Mouse (Mus musculus) liver, postnatal 0 days (tissue): ENCODE data around the gene Ago3. TPM values are rescaled to one million over a fixed set of nuclear protein-coding genes. Genes with fewer than 3 reads are reported as not detected.
A peak's percentile ranks its signal among the peaks of the same experiment; 100 is the strongest.

Source experiments
- ATAC-seq: fragments of 200-750 bp; cut with Nextera tagmentation; 2 replicates; pipeline ENCODE4 v1.8.0; 2017; ENCODE audit warnings: mild to moderate bottlenecking, moderate library complexity
- DNase-seq: peaks from one replicate; pipeline ENCODE4 v3.0.0-alpha.2; 2016
- H3K27ac ChIP-seq: fragments of 300-500 bp; sonication (generic); 2 replicates; pipeline ENCODE4 v1.5.1; 2014; ENCODE audit warnings: antibody characterized with exemption, moderate library complexity, mild to moderate bottlenecking, low read depth
- H3K27me3 ChIP-seq: fragments of 300-500 bp; sonication (generic); 2 replicates; pipeline ENCODE4 v1.6.1; 2014; ENCODE audit warnings: low read length, control low read depth, mixed read lengths; ENCODE audit not compliant: insufficient read depth
- H3K36me3 ChIP-seq: fragments of 300-500 bp; sonication (generic); replicated peaks from 2 replicates; pipeline ENCODE4 v1.6.1; 2014; ENCODE audit warnings: mild to moderate bottlenecking, control low read depth, low read length, moderate library complexity, mixed read lengths; ENCODE audit not compliant: insufficient read depth
- H3K4me1 ChIP-seq: fragments of 300-500 bp; sonication (generic); 2 replicates; pipeline ENCODE4 v1.6.1; 2014; ENCODE audit warnings: antibody characterized with exemption, mild to moderate bottlenecking, control low read depth; ENCODE audit not compliant: insufficient read depth
- H3K4me2 ChIP-seq: fragments of 300-500 bp; sonication (generic); 2 replicates; pipeline ENCODE4 v1.6.1; 2014; ENCODE audit warnings: low read depth, mild to moderate bottlenecking, low read length, moderate library complexity, mixed read lengths
- H3K4me3 ChIP-seq: fragments of 300-500 bp; sonication (generic); 2 replicates; pipeline ENCODE4 v1.5.1; 2014; ENCODE audit warnings: low read depth, low read length
- H3K9ac ChIP-seq: fragments of 300-500 bp; sonication (generic); replicated peaks from 2 replicates; pipeline ENCODE4 v1.6.1; 2014; ENCODE audit warnings: mild to moderate bottlenecking, moderate library complexity
- H3K9me3 ChIP-seq: fragments of 300-500 bp; sonication (generic); 2 replicates; pipeline ENCODE4 v1.6.1; 2016; ENCODE audit warnings: mild to moderate bottlenecking, control low read depth, low read length, mixed read lengths
- CTCF ChIP-seq: sonication (generic); IDR thresholded peaks from 2 replicates; pipeline ENCODE4 v1.5.1; 2016; ENCODE audit warnings: antibody characterized with exemption, low read depth
- EP300 ChIP-seq: IDR thresholded peaks from 2 replicates; pipeline ENCODE4 v1.6.1; 2016; ENCODE audit warnings: antibody characterized with exemption, low read depth, mild to moderate bottlenecking
- WGBS: fragments of 180-500 bp; shearing (Covaris S2); extraction: QIAGEN DNeasy Blood & Tissue Kit; methylation state at CpG from one replicate; pipeline ENCODE4 v1.1.7; 2014; ENCODE audit not compliant: insufficient replicate concordance; 5-methylcytosine and 5-hydroxymethylcytosine counted together
- polyA plus RNA-seq: library from polyadenylated mRNA; unstranded; fragments of >200 nt; fragmentation: Nextera tagmentation; extraction: Ambion mirVana; gene quantifications from 2 replicates; pipeline ENCODE4 v1.2.1, GENCODE M21; 2015

Ago3 gene
- polyA plus RNA-seq, 1 experiment from 2014 or later: 5.2 TPM

GRCm38 (mm10) chr4:126325281-126325861 is 104.0 kb downstream of the Ago3 start, which contains the start of gene Tekt2:
Gene Tekt2, minus strand, starts transcription at chr4:126325688.
- no peaks in the 10 kb centered on the region for H3K9me3 ChIP-seq
- no peak within 1 kb of the TSS; the same call in 1 of the 2 replicates for H3K9ac ChIP-seq
- peaks cover 2% of the 10 kb centered on the region; the same call in 1 of the 2 replicates for H3K27me3 ChIP-seq
- WGBS: 27% methylated on average over 23 of the region's 23 CpGs
- H3K27ac ChIP-seq: no peak within 1 kb of the TSS
- TF ChIP-seq CTCF (no peak), EP300 (no peak)
- H3K4me3 ChIP-seq: no peak within 1 kb of the TSS; the same call in 1 of the 2 replicates
- DNase-seq: no peak
- H3K4me1 ChIP-seq: peaks cover 2% of the 10 kb centered on the region; the same call in 1 of the 2 replicates
- peak within 1 kb of the TSS; percentile 44; the same call in 1 of the 2 replicates for H3K4me2 ChIP-seq
- no peaks in the 10 kb centered on the region for H3K36me3 ChIP-seq
- ATAC-seq: no peak

- peaks cover 2% of the 10 kb centered on the region; the same call in 1 of the 2 replicates for H3K27me3 ChIP-seq
- H3K4me3 ChIP-seq: no peak overlapping the region
- TF ChIP-seq CTCF: no peak
- no peak for TF ChIP-seq EP300
- 56% methylated on average over 13 of the region's 13 CpGs for WGBS
- peaks cover 4% of the 10 kb centered on the region; the same call in 1 of the 2 replicates for H3K4me1 ChIP-seq
- H3K9ac ChIP-seq: no peak overlapping the region
- DNase-seq: no peak
- no peaks in the 10 kb centered on the region for H3K36me3 ChIP-seq
- H3K4me2 ChIP-seq: no peak overlapping the region
- H3K27ac ChIP-seq: no peak overlapping the region
- ATAC-seq: no peak
- H3K9me3 ChIP-seq: no peaks in the 10 kb centered on the region
These were observed 104.5 kb downstream of the Ago3 start for GRCm38 (mm10) chr4:126324861-126325260.

GRCm38 (mm10) chr4:126322646-126323045 is 106.7 kb downstream of the Ago3 start:
- DNase-seq: no peak
- no peak overlapping the region for H3K27ac ChIP-seq
- no peak for ATAC-seq
- WGBS: 90% methylated on average over 13 of the region's 13 CpGs
- H3K9me3 ChIP-seq: no peaks in the 10 kb centered on the region
- peaks cover 2% of the 10 kb centered on the region; the same call in 1 of the 2 replicates for H3K27me3 ChIP-seq
- peaks cover 7% of the 10 kb centered on the region; the same call in 1 of the 2 replicates for H3K36me3 ChIP-seq
- H3K4me2 ChIP-seq: no peak overlapping the region
- no peak overlapping the region for H3K9ac ChIP-seq
- H3K4me1 ChIP-seq: peaks cover 4% of the 10 kb centered on the region; the same call in 1 of the 2 replicates
- TF ChIP-seq EP300: no peak
- no peak for TF ChIP-seq CTCF
- H3K4me3 ChIP-seq: no peak overlapping the region

GRCm38 (mm10) chr4:126321854-126322511 is 107.4 kb downstream of the Ago3 start:
- H3K4me2 ChIP-seq: peak overlapping the region; percentile 65
- H3K4me1 ChIP-seq: peaks cover 4% of the 10 kb centered on the region; the same call in 1 of the 2 replicates
- peaks cover 14% of the 10 kb centered on the region for H3K36me3 ChIP-seq
- peaks cover 2% of the 10 kb centered on the region; the same call in 1 of the 2 replicates for H3K27me3 ChIP-seq
- peak overlapping the region; percentile 81 for H3K4me3 ChIP-seq
- H3K9ac ChIP-seq: no peak overlapping the region
- 53% methylated on average over 28 of the region's 28 CpGs for WGBS
- H3K27ac ChIP-seq: no peak overlapping the region
- no peak for DNase-seq
- no peak for TF ChIP-seq EP300
- no peak for TF ChIP-seq CTCF
- no peaks in the 10 kb centered on the region for H3K9me3 ChIP-seq
- ATAC-seq: peak; percentile 2; the same call in 1 of the 2 replicates

- peak within 1 kb of the TSS; percentile 86 for H3K27ac ChIP-seq
- TF ChIP-seq CTCF (peak; percentile 100), EP300 (no peak)
- peaks cover 21% of the 10 kb centered on the region for H3K36me3 ChIP-seq
- ATAC-seq (peak; percentile 87), DNase-seq (peak; percentile 99)
- H3K4me2 ChIP-seq: peak within 1 kb of the TSS; percentile 87
- peak within 1 kb of the TSS; percentile 81 for H3K4me3 ChIP-seq
- peaks cover 4% of the 10 kb centered on the region; the same call in 1 of the 2 replicates for H3K4me1 ChIP-seq
- WGBS: under 1% methylated on average over 74 of the region's 80 CpGs
- H3K27me3 ChIP-seq: peaks cover 2% of the 10 kb centered on the region; the same call in 1 of the 2 replicates
- peak within 1 kb of the TSS; percentile 83 for H3K9ac ChIP-seq
- no peaks in the 10 kb centered on the region for H3K9me3 ChIP-seq
These were observed 108.1 kb downstream of the Ago3 start, which contains the start of gene Adprhl2 for GRCm38 (mm10) chr4:126321111-126321853. Gene Adprhl2, minus strand, starts transcription at chr4:126321703.
